Mouse (Mus musculus) neutrophil, adult 65 days (primary cell): ENCODE results near the gene Vmn1r237. TPM values are rescaled to one million over a fixed set of nuclear protein-coding genes. Genes with fewer than 3 reads are reported as not detected.

ENCODE experiments used
- total RNA-seq: library from RNA; stranded (reverse); gene quantifications from 2 replicates; pipeline ENCODE4 v1.2.4, GENCODE M21; 2023

Vmn1r237 gene
- total RNA-seq, result not detected in 2 replicates

DNA sequence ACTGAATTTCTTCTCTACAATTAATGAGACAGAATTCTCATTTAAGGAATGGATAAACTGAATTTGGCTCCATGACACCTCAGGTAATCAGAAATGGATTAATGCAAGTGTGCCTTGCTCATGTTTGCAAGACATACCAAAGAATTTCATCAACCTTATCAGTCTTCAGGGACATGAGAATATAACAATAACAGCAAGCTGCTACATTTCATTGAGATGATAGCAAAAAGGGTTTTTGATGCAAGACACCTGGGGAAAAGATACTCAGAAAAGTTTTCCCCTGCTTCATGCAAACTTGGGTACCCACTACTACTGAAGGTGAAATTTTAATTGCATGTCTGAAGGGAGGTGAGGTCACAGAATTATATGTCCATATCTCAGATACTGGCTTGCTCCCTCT lies at the start of gene Vmn1r237:
Gene Vmn1r237, plus strand, starts transcription at position 301 of the 400 bp plus-strand sequence.

GRCm38 (mm10) chr17:21282642-21283041 lies 29.0 kb upstream of the Vmn1r237 start, which contains the start of gene Vmn1r236:
Gene Vmn1r236 (plus strand): TSS chr17:21282942.

Other genes starting within 250 kb of the Vmn1r237 start
- gene Vmn1r234, start 85.8 kb upstream of the Vmn1r237 start, total RNA-seq, result not detected in 2 replicates
- gene Vmn1r235, start 55.5 kb upstream of the Vmn1r237 start, total RNA-seq, result not detected in 2 replicates
- gene Vmn1r236, start 28.9 kb upstream of the Vmn1r237 start, total RNA-seq, result not detected in 2 replicates
- 1.6 and 1.7 TPM in 2 replicates for gene Zfp677, start 71.9 kb downstream of the Vmn1r237 start, total RNA-seq
- 0.39 and 0.73 TPM in 2 replicates for gene Zfp54, start 111.4 kb downstream of the Vmn1r237 start, total RNA-seq
- 17.3 and 19.3 TPM in 2 replicates for gene Zfp51, start 138.5 kb downstream of the Vmn1r237 start, total RNA-seq
- 11.1 and 15.1 TPM in 2 replicates for gene Zfp53, start 177.1 kb downstream of the Vmn1r237 start, total RNA-seq
- gene Zfp52, start 223.7 kb downstream of the Vmn1r237 start, total RNA-seq, result 3.6 and 5.2 TPM in 2 replicates